Mouse (Mus musculus) retina, embryonic 14.5 days (tissue): ENCODE results near the gene Lin52.
A peak's percentile ranks its signal among the peaks of the same experiment; 100 is the strongest.

ENCODE experiments used
- DNase-seq: peaks from one replicate; pipeline ENCODE4 v3.0.0-alpha.2; 2015; ENCODE audit warnings: low spot score

The Lin52 gene

DNA sequence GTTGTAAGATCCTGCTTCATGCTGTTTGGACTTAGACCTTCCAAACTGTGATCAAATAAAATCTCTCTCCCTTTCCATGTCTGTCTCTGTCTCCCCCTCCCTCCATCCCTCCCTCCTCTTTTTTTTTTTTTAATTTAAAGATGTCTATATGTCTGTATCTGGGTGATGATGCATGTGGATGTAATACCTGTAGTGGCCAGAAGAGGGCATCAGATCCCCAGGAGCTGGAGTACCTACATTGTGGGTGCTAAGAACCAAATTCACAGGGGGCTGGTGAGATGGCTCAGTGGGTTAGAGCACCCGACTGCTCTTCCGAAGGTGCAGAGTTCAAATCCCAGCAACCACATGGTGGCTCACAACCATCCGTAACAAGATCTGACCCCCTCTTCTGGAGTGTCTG, 88.3 kb downstream of the Lin52 start:
- DNase-seq: peak; percentile 61

DNA sequence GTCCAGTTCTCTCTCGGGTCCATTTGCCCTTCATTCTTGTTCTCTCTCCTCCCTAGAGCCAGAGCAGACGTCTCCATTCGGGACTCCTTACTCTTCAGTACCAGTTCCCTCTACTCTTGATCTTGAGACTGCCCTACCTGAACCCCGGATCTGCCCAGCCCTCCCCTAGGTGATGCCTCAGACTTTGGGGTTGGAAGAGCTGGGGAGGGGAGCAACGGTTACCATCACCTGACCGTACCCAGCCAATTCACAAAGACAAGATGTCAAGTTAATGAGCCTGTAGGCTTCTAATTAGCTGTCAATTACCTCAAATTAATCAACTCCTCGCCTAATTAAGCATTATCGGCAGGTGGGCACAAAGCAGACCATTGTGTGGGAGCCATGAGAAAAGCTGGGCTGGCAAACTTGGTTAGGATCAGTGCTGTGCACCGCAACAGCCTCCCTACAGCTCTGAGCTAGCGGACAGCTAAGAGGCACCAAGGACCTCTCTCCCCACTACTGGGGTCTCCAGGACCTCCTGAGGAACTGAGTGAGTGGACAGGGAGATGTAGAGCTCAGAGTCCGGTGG, 90.3 kb downstream of the Lin52 start:
- peak; percentile 93 for DNase-seq

DNA sequence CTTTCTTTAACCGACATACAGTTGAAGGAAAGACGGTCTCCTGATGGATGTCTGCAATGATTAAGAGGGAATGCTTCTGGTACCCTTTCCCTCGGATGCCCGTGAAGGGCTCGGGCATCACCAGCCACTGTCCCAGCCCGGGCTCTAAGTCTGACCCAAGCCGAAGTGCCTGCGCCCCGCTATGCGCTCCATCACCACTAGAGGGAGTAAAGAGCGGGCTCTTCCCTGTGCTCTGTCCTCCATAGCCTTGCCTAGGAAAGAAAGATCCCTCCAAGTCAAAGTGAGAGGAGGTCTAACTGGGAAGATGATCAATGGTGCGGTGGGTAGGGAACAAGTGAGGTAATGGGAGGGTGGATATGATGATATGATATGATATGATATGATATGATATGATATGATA, 94.8 kb downstream of the Lin52 start:
- DNase-seq: peak; percentile 95

DNA sequence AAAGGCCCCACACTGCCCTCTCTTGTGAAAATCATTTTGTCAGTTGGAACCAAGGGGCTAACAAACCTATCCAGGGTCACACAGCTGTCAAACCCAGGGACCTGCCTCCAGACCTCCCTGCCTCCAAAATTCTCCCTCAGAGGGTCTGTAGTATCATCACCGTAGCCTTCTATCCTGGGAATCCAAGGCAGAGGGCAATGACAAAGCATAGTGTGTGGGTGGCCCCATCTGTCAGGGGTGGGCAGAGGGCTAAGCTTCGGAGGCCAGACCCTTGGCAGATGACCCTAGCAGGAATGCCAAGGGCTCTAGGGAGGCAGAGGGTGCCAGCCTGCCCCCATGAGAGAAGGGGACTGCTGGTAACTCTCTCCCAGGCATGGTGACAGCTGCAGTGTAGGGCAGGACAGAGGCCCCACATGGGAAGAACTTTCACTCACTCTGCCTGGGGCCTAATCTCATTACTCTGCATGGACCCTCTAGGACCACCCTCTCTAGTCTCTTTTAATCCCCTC, 95.4 kb downstream of the Lin52 start:
- DNase-seq: peak; percentile 52

DNA sequence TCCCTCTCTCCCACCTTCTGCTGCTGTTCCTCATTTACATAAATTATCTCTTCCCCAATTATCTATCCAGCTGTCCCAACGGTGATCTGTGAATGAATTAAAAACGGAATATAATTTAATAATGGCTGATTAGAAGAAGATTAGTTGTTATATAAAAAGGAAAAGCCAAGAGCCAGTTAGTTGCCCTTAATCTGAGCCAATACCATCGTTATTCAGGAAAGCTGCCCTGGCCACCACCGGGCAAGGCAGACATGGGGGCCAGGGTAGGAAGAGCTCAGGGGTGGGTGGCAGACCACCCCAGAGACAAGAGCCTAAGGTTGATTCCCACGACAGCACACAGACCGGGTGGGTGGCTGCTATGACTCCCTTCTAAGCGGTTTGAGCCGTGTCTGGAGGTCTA, 97.0 kb downstream of the Lin52 start:
- DNase-seq: peak; percentile 50

DNA sequence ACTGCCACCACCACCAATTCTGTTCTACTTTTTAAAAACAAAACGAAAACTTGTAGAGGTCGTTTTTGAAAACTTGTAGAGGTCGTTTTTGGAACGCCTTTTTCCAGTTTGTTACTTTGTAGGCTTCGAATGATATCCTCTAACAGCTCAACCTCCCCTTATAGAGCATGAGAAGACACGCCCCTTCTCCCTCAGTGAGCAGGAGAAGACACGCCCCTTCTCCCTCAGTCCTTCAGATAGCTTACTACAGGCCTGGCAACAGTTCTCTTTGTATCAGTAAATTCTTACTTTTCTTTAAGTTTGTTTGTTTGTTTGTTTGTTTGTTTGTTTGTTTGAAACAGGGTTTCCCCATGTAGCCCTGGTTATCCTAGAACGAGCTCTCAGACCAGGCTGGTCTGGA, 104.0 kb downstream of the Lin52 start:
- DNase-seq: no peak

DNA sequence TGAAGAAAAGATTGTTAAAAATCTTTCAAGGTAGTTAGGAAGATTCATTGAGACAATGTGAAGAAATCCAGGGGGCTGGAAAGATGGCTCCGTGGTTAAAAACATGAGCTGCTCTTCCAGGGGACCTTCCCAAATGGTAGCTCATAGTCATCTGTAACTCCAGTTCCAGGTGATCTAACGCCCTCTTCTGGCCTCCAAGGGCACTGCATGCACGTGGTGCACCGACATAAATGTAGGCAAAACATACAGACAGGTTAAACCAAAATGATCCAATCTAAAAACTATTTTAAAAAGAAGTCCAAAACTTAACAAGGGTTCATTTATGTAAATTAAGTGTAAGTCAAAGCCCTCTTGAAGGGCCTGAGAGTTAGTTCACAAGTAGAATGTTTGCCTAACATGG, 111.3 kb downstream of the Lin52 start:
- peak; percentile 50 for DNase-seq

DNA sequence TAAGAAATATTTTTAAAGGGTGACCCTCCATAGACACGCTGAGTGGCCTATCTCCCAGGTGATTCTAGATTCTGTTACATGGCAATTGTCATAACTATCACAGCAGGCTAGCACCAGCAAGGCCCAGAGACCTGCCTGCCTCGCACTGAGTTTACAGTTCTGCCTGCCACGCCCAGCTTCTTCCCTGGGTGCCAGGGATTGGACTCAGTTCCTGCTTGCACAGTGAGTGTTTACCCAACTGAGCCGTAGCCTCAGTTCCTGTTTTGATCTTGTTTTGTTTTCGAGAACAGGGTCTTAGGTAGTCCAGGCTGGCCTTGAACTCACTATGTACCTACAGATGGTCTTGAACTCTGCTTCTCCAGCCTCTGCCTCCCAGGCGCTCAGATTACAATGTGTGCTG, 116.4 kb downstream of the Lin52 start:
- no peak for DNase-seq

DNA sequence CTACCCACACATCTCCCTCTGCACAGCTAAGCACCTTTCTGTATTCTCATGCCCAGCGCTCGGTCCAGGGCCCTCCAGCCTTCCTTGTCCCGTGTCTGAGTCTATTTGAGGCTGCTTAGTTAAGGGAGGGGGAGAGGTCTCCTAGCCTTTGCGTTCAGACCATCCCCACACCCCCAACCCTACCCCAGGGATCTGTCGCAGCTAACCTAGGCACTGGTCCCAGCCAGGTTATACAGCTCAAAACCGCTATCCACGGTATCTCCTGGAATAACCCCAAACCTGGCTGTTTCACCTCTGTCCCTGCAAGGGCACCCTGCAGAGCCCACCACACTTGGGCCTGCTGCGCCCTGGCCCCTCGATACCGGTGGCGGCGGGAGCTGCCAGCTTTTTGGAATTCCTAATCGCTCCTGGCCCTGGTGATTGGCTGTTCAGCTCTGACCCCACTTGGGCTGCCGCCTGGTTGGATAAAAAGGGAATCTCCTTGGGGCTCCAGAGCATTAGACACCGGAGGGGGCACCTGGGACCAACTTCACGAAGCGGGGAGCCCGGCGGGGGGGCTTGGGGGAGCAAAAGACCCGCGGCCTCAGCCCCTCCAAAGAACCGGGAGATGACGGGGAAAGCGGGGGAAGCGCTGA, 118.2 kb downstream of the Lin52 start, which contains the start of gene Vsx2:
Vsx2 (plus strand) TSS at position 427 of the 635 bp plus-strand sequence.
- peak; percentile 72 for DNase-seq

DNA sequence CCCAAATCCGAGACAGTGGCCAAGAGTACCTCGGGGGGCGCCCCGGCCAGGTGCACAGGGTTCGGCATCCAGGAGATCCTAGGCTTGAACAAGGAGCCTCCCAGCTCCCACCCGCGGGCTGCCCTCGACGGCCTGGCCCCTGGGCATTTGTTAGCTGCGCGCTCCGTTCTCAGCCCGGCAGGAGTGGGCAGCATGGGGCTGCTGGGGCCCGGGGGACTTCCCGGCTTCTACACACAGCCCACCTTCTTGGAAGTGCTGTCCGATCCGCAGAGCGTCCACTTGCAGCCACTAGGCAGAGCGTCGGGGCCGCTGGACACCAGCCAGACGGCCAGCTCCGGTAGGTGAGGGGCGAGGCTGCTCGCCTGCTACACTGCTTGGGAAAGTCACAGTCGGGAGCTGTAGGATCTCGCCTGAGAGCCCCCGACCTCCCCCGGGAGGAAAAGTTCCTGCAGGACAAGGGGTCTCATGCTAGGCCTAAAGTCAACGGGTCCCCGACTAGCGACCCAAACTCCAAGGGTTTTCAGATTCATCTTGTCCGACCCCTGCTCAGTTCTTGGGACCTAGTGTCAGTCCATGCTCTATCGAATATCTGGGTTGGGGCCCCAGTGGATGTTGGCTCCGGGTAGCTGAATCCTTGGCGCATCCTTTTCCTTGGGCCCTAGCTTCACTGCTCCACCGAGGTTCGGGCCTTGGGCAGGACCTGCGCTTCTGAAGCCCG, 118.9 kb downstream of the Lin52 start:
- peak; percentile 51 for DNase-seq

DNA sequence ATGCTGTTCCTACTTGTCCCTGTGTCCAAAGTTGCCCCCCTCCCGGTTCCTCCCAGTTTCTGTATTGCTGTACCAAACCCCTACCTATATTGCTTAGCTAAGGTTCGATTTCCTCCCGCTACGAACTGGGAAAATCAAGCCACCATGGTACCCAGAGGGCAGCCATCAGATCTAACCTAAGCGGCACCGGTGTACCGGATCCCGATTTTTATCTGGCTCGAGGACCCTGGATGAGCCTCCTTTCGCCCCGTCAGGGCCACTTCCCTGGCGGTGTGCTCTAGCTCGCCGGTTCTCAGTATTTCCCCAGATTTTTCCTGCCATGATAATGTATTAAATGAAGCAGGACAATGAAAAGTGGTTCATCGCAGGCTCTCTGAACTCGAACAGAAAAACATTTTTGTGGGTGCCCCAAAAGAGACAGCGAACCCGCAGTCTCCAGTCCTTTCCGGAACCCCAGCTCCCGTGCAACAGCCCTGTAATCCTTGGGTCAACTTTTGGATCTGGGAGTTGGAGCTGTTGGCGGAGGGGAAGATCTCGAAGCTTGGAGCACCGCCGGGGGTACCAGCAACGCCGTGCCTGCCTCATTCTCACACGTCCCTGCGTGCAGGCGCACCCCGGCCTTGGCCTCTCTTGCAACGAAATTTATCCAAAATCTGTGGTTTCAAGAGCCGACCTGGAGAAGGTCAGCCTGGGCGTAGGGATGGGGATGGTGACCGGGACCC, 119.6 kb downstream of the Lin52 start:
- DNase-seq: no peak

DNA sequence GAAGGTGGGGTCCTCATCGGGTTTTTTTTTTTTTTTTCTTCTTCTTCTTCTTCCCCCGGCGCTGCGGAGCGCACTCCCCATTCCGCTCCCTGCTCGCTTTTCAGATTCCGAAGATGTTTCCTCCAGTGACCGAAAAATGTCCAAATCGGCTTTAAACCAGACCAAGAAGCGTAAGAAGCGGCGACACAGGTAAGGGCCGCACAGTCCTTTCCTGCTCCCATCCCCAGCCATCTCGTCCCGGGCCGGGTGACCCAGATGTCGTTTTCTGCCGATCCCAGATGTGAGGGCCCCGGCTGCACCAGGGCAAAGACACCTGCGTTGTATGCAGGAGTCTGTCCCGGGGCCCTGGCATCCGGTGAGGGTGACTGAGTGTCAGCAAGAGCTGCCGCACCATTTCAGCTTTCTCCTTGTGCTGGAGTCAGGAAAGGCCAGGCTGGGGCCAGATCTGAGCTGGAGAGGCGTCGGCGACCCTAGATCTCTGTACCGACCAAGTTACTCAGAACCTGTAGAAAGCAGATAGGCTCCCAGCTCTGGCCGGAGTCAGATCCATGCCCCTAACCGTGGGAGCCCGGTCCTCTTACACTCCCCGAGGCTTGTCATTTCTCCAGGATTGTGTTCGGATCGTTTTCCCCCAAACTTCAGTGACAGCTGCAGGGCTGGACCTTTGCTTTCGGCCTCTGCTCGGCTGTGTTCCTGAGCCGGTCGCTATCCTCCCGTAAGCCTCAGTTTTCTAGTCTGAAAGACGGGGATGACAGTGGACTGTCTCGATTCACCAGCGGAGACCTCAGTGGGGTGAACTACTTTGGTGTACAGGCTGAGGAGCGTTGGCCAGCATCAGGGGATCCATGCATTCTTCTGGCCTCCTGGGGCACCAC, 120.5 kb downstream of the Lin52 start:
- DNase-seq: peak; percentile 44

DNA sequence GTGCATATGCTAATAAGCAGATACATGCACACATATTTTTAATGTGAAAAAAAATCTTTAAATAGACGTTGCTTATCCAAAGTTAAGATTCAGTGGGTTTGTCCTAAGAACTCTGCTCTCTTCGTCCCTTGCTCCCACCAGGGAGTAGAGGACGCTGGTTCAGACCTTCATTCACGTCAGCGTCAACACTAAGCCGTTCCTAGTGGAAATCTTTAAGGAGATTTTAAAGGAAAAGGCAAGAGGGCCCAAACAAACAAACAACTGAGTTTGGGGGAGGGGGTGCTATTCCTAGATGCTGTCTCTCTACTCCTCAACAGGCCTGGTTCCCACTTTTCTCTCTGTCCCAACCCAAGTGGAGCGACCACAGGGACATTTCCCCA, 121.1 kb downstream of the Lin52 start:
- no peak for DNase-seq

DNA sequence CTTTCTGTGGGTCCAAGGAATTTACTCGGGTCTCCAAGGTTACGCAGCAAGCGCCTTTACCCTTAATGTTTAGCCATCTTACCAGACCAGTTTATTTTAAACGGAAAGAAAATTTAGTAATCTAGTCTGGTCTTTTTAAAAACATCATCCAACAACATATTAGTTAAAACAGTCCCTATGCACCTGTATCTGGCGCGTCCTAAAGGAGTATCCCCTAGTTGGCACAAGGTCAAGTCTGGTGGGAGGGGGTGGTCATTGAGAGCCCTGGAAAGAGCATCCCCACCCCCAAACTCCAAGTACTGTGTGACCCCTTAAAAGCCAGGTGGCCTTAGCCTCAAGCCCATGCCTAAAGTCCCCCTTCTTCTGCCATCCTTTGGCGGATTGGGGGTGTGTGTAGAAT, 121.9 kb downstream of the Lin52 start:
- no peak for DNase-seq

DNA sequence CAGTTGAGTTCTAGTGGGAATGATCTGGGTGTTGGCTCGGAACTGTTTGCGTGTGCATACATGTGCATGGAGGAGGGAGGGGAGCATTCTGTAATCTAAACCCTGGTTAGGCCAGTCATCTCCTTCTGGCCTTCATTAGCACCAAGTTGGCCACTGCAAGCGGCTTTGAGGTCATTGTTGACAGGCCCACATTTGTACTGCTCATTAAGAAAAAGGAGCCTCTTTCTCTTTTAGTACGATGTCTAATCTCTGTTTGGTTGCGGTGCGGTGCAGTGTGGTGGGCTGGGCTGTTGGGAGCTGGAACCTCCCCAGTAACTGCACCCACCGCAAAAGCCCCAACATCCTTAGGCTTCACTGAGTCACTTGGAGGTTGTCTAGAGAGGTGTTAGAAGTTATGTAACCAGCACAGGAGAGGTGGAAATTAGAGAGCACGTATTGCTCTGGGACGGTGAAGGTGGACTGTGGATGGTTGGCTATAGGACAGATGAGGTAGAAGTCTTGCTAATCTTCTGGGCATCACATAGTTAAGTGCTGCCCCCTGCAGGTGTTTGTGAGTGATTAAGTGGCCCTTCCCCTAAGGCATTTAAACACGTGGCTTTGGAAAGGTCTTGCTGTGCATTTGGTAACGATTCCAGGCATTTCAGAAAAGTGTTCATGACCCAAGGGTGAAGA, 126.7 kb downstream of the Lin52 start:
- DNase-seq: peak; percentile 69

DNA sequence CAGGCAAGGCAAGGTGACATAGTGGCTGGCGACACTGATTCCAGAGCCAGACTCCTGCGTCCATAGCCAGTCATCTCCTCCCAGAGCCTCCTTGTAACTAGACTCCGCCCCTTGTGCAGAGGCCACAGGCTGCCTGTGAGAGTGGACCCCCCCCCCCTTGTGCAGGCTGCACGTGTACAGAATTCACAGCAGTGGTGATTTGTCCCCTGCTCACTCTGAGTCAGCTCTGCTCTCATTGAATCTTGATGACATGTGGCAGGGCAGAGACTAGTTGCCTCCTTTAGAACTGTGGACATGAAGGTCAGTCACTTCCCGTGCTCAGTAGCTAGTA, 127.2 kb downstream of the Lin52 start:
- peak; percentile 32 for DNase-seq

DNA sequence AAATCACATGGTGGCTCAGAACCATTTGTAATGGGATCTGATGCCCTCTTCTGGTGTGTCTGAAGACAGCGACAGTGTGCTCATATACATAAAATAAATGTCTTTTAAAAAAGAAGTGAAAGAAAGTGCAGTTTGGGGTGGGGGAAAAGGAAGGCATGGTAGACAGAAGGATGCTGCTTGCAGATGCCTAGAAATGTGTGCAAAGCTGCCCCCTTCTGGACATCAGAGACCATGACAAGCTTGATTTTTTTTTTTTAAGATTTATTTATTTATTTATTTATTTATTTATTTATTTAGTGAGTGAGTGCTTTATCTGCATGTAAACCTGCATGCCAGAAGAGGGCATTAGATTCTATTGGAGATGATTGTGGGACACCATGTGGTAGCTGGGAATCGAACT, 130.1 kb downstream of the Lin52 start:
- peak; percentile 48 for DNase-seq

DNA sequence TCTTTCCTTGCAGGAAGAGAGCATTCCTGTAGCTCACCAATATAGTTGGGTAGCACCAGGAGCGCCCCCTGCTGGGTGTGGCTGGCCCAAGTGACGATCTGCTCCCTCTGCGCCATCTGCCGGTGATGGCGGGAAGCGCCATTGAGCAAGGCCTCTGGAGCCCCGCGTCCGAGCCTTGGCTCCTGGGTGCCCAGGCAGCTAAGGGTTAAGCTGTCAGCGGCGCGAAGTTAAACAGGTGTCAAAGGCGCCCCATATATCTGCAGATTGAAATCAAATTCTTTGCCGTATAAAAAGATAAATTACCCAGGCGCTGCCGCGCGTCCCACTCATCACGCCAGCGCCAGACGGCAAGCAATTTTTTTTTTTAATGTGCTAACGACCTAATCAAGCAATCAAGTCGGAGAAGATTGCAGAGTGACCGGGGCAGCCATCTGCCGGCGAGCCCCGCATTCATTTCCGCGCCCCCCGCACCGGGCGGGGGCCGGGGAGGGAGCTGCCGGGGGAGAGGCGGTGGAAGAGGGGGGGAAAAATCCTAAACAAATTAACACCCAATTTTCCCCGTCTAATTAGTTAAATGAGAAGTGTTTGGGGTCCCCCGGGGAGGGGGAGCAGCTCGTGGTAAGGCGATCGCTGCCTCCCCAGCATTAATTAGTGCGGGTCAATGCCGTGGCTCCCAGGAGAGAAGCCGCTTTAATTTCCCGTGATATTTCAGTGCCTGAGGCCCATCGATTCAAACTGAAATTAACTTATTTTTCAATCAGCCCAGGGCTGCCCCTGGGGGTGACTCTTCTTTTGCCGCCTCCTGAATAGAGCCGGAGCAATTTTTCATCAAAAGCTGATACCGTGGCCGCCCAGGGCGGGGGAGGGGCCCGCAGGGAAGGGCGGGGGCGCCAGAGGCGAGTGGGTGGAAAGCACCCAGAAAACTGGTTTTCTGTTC, 138.9 kb downstream of the Lin52 start:
- DNase-seq: peak; percentile 97
